Comparison of ENCODE assay signal across 8 mouse cellular contexts in genomic region chr11:115226811-115227491, GRCm38 (mm10). TPM values are rescaled to one million over a fixed set of nuclear protein-coding genes. Genes with fewer than 3 reads are reported as not detected.
DNase-seq lines count a peak whose midpoint lies in the region; ATAC-seq and TF ChIP-seq lines count a peak whose summit lies in the region.

No protein-coding gene starts in this region.

- intact Hi-C loops in gastrocnemius, adult 2 months (cut with DNase I): no loop called here
- intact Hi-C loops in gastrocnemius, postnatal 36 days (cut with DNase I): no loop called here
- intact Hi-C loops in left cerebral cortex, postnatal 10 days (cut with DNase I): no loop called here

- H3K4me3 ChIP-seq in gastrocnemius, adult 2 months: 0 out of 2 replicates have a peak overlapping the region, but pooled peaks have one; percentile 7
- no peak overlapping the region for H3K4me3 ChIP-seq in hindbrain, embryonic 12.5 days
- no peak overlapping the region for H3K4me3 ChIP-seq in midbrain, embryonic 16.5 days (ENCODE audit: low read depth, low read length)

- H3K9me3 ChIP-seq in hindbrain, embryonic 12.5 days (replicated peaks): no peaks in the 10 kb centered on the region
- H3K9me3 ChIP-seq in midbrain, embryonic 16.5 days (replicated peaks; ENCODE audit: control insufficient read depth, low read length, poor library complexity, severe bottlenecking): no peaks in the 10 kb centered on the region

- peaks cover 23% of the 10 kb centered on the region for H3K27me3 ChIP-seq in hindbrain, embryonic 12.5 days
- no peaks in the 10 kb centered on the region for H3K27me3 ChIP-seq in midbrain, embryonic 16.5 days (ENCODE audit: control insufficient read depth, insufficient read depth, low read depth, low read length)

- 0 out of 2 replicates have a peak overlapping the region, but pooled peaks have one; percentile 24 for H3K9ac ChIP-seq in hindbrain, embryonic 12.5 days
- 0 out of 2 replicates have a peak overlapping the region, but pooled peaks have one; percentile 35 for H3K9ac ChIP-seq in midbrain, embryonic 16.5 days (ENCODE audit: low read depth, low read length)

- no peak overlapping the region for H3K4me2 ChIP-seq in hindbrain, embryonic 12.5 days (replicated peaks)
- no peak overlapping the region for H3K4me2 ChIP-seq in midbrain, embryonic 16.5 days (ENCODE audit: low read length)

- ATAC-seq in hindbrain, embryonic 12.5 days (ENCODE audit: low FRiP score): peak; percentile 51
- ATAC-seq in midbrain, embryonic 16.5 days: peak; percentile 61

- TF ChIP-seq CTCF in gastrocnemius, adult 2 months (IDR thresholded peaks at IDR 0.05): no peak

- peak overlapping the region; percentile 62; the same call in 1 of the 2 replicates for H3K27ac ChIP-seq in gastrocnemius, adult 2 months
- peak overlapping the region; percentile 60 for H3K27ac ChIP-seq in hindbrain, embryonic 12.5 days
- peak overlapping the region; percentile 58; the same call in 1 of the 2 replicates for H3K27ac ChIP-seq in midbrain, embryonic 16.5 days (ENCODE audit: low read length)

- DNase-seq in gastrocnemius, adult 2 months: peak; percentile 56
- DNase-seq in gastrocnemius, postnatal 36 days: no peak
- DNase-seq in ZHBTc4 (ENCODE audit: low read depth, low spot score): peak; percentile 60
- DNase-seq in ovary, adult 18-20 months (ENCODE audit: low spot score): no peak
- DNase-seq in adrenal gland, adult 8-10 months: no peak
- no peak for DNase-seq in left cerebral cortex, postnatal 10 days (ENCODE audit: extremely low spot score in 1 of 2, low spot score in 2 of 2)

- H3K4me1 ChIP-seq in hindbrain, embryonic 12.5 days: peaks cover 88% of the 10 kb centered on the region
- peaks cover 52% of the 10 kb centered on the region for H3K4me1 ChIP-seq in midbrain, embryonic 16.5 days (ENCODE audit: control insufficient read depth, insufficient read depth, low read length)

- H3K36me3 ChIP-seq in hindbrain, embryonic 12.5 days: no peaks in the 10 kb centered on the region
- no peaks in the 10 kb centered on the region for H3K36me3 ChIP-seq in midbrain, embryonic 16.5 days (ENCODE audit: control insufficient read depth, insufficient read depth, low read length)

- WGBS in hindbrain, embryonic 12.5 days: 41% methylated on average over 14 of the region's 14 CpGs
- 21% methylated on average over 14 of the region's 14 CpGs for WGBS in midbrain, embryonic 16.5 days

RNA-seq across cellular contexts. Expression of gene Nat9, which starts 39.3 kb away (rescaled TPM):
- total RNA-seq in gastrocnemius, adult 2 months (2021): 10 to 100 TPM; 12.7 to 16.3 TPM
- total RNA-seq in gastrocnemius, postnatal 36 days (2021): 10 to 100 TPM; 10.6 to 12.9 TPM
- polyA plus RNA-seq in hindbrain, embryonic 12.5 days (2016; fragmentation: Nextera tagmentation; extraction: Ambion mirVana): 19.1 and 21.1 TPM in 2 replicates
- polyA plus RNA-seq in midbrain, embryonic 16.5 days (2015; fragmentation: Nextera tagmentation; extraction: Ambion mirVana): 23.2 and 23.9 TPM in 2 replicates
- total RNA-seq in adrenal gland, adult 8-10 months (2022): 10 to 100 TPM; 29.0 to 32.1 (median 30.3) TPM
- 10 to 100 TPM; 14.5 to 16.6 TPM for total RNA-seq in left cerebral cortex, postnatal 10 days (2021)

RNA-seq across cellular contexts. Expression of gene Tmem104, which starts 39.7 kb away (rescaled TPM):
- total RNA-seq in gastrocnemius, adult 2 months (2021): 1 to 10 TPM; 7.3 to 7.4 TPM
- total RNA-seq in gastrocnemius, postnatal 36 days (2021): 1 to 10 TPM; 4.5 to 6.0 TPM
- polyA plus RNA-seq in hindbrain, embryonic 12.5 days (2016; fragmentation: Nextera tagmentation; extraction: Ambion mirVana): 9.0 and 10.4 TPM in 2 replicates
- polyA plus RNA-seq in midbrain, embryonic 16.5 days (2015; fragmentation: Nextera tagmentation; extraction: Ambion mirVana): 12.5 and 14.9 TPM in 2 replicates
- 10 to 100 TPM; 24.8 to 34.0 (median 27.3) TPM for total RNA-seq in adrenal gland, adult 8-10 months (2022)
- 10 to 100 TPM; 19.9 to 20.3 TPM for total RNA-seq in left cerebral cortex, postnatal 10 days (2021)

RNA-seq across cellular contexts. Expression of gene Grin2c, which starts 40.1 kb away (rescaled TPM):
- under 1 TPM in 1 of 2 experiments, not detected in 1; 0.06 TPM for total RNA-seq in gastrocnemius, adult 2 months (2021)
- not detected for total RNA-seq in gastrocnemius, postnatal 36 days (2021)
- polyA plus RNA-seq in hindbrain, embryonic 12.5 days (2016; fragmentation: Nextera tagmentation; extraction: Ambion mirVana): 0.21 and 0.57 TPM in 2 replicates
- polyA plus RNA-seq in midbrain, embryonic 16.5 days (2015; fragmentation: Nextera tagmentation; extraction: Ambion mirVana): 0.18 and 0.31 TPM in 2 replicates
- 10 to 100 TPM in 2 of 4 experiments, 1 to 10 TPM in 2; 2.2 to 32.8 (median 13.6) TPM for total RNA-seq in adrenal gland, adult 8-10 months (2022)
- 10 to 100 TPM; 14.7 to 21.6 TPM for total RNA-seq in left cerebral cortex, postnatal 10 days (2021)

RNA-seq across cellular contexts. Expression of gene Fdxr, which starts 49.9 kb away (rescaled TPM):
- 1 to 10 TPM; 2.9 to 4.4 TPM for total RNA-seq in gastrocnemius, adult 2 months (2021)
- total RNA-seq in gastrocnemius, postnatal 36 days (2021): 1 to 10 TPM; 3.6 to 4.4 TPM
- 15.4 and 18.0 TPM in 2 replicates for polyA plus RNA-seq in hindbrain, embryonic 12.5 days (2016; fragmentation: Nextera tagmentation; extraction: Ambion mirVana)
- polyA plus RNA-seq in midbrain, embryonic 16.5 days (2015; fragmentation: Nextera tagmentation; extraction: Ambion mirVana): 19.7 and 23.4 TPM in 2 replicates
- 1,000 to 10,000 TPM; 1,501 to 2,268 (median 1,689) TPM for total RNA-seq in adrenal gland, adult 8-10 months (2022)
- total RNA-seq in left cerebral cortex, postnatal 10 days (2021): 10 to 100 TPM; 18.2 to 18.7 TPM

Comparison
In these comparisons a context has a peak if more than half of its experiments do, and no peak if none do; other contexts are left out.
1. DNase-seq: peak in gastrocnemius, adult 2 months (single experiment) and ZHBTc4 (single experiment); none in gastrocnemius, postnatal 36 days (0 of 2), ovary, adult 18-20 months (single experiment), adrenal gland, adult 8-10 months (single experiment) and left cerebral cortex, postnatal 10 days (0 of 2).
2. Peak in every context shown above with its lines, with median percentiles within 50 percentile points of each other: H3K27ac ChIP-seq.